Mouse (Mus musculus) embryonic facial prominence, embryonic 14.5 days (tissue): ENCODE data around the gene Hoxc11. TPM values are rescaled to one million over a fixed set of nuclear protein-coding genes. Genes with fewer than 3 reads are reported as not detected.

Source experiments
- ATAC-seq: fragments of 200-750 bp; cut with Nextera tagmentation; 2 replicates; pipeline ENCODE4 v1.8.0; 2017; ENCODE audit warnings: low read depth, moderate number of reproducible peaks, moderate TSS enrichment
- DNase-seq: peaks from one replicate; pipeline ENCODE4 v3.0.0-alpha.2; 2015; ENCODE audit warnings: low spot score
- H3K27ac ChIP-seq: fragments of 300-500 bp; sonication (generic); replicated peaks from 2 replicates; pipeline ENCODE4 v1.5.1; 2014; ENCODE audit warnings: low read depth, mild to moderate bottlenecking, low read length, moderate library complexity
- H3K27me3 ChIP-seq: fragments of 300-500 bp; sonication (generic); replicated peaks from 2 replicates; pipeline ENCODE4 v1.6.1; 2014; ENCODE audit warnings: low read length; ENCODE audit not compliant: control insufficient read depth, insufficient read depth
- H3K36me3 ChIP-seq: fragments of 300-500 bp; sonication (generic); 2 replicates; pipeline ENCODE4 v1.6.1; 2014; ENCODE audit warnings: low read length, mixed read lengths; ENCODE audit not compliant: control insufficient read depth, insufficient read depth
- H3K4me1 ChIP-seq: fragments of 300-500 bp; sonication (generic); 2 replicates; pipeline ENCODE4 v1.6.1; 2014; ENCODE audit warnings: antibody characterized with exemption, low read length; ENCODE audit not compliant: control insufficient read depth, insufficient read depth
- H3K4me2 ChIP-seq: fragments of 300-500 bp; sonication (generic); 2 replicates; pipeline ENCODE4 v1.6.1; 2014; ENCODE audit warnings: low read depth, mild to moderate bottlenecking, low read length, moderate library complexity, mixed read lengths
- H3K4me3 ChIP-seq: fragments of 300-500 bp; sonication (generic); 2 replicates; pipeline ENCODE4 v1.5.1; 2014; ENCODE audit warnings: low read depth, mild to moderate bottlenecking, low read length
- H3K9ac ChIP-seq: fragments of 300-500 bp; sonication (generic); 2 replicates; pipeline ENCODE4 v1.6.1; 2014; ENCODE audit warnings: low read depth, mild to moderate bottlenecking, low read length, moderate library complexity, mixed read lengths
- H3K9me3 ChIP-seq: fragments of 300-500 bp; sonication (generic); 2 replicates; pipeline ENCODE4 v1.6.1; 2016; ENCODE audit warnings: low read length; ENCODE audit not compliant: control insufficient read depth
- WGBS: fragments of 180-500 bp; shearing (Covaris S2); extraction: QIAGEN DNeasy Blood & Tissue Kit; methylation state at CpG from one replicate; pipeline ENCODE4 v1.1.7; 2014; 5-methylcytosine and 5-hydroxymethylcytosine counted together
- polyA plus RNA-seq: library from polyadenylated mRNA; unstranded; fragments of >200 nt; fragmentation: Nextera tagmentation; extraction: Ambion mirVana; gene quantifications from 2 replicates; pipeline ENCODE4 v1.2.1, GENCODE M21; 2014

Gene Hoxc11
- polyA plus RNA-seq, 1 experiment from 2014 or later = not detected

- 0% methylated on average over 10 of the region's 11 CpGs for whole genome bisulfite sequencing
- Histone ChIP-seq H3K4me1 (peaks cover 15% of the 10 kb centered on the region; the same call in 1 of the 2 replicates), H3K4me2 (peak overlapping the region; percentile 72), H3K9me3 (no peaks in the 10 kb centered on the region), H3K36me3 (no peaks in the 10 kb centered on the region), H3K4me3 (peak overlapping the region; percentile 44), H3K27me3 (peaks cover 100% of the 10 kb centered on the region), H3K9ac (no peak overlapping the region), H3K27ac (no peak overlapping the region)
- peak; percentile 26; the same call in 1 of the 2 replicates for ATAC-seq
- DNase-seq = no peak
Observed at GRCm38 (mm10) chr15:102999955-103000354, 45.7 kb downstream of the Hoxc11 start.

GRCm38 (mm10) chr15:103000501-103000901 lies 46.3 kb downstream of the Hoxc11 start:
- Histone ChIP-seq H3K4me3 (peak overlapping the region; percentile 4; the same call in 1 of the 2 replicates), H3K9me3 (no peaks in the 10 kb centered on the region), H3K27ac (no peak overlapping the region), H3K36me3 (no peaks in the 10 kb centered on the region), H3K9ac (no peak overlapping the region), H3K27me3 (peaks cover 100% of the 10 kb centered on the region), H3K4me1 (peaks cover 15% of the 10 kb centered on the region; the same call in 1 of the 2 replicates), H3K4me2 (peak overlapping the region; percentile 15; the same call in 1 of the 2 replicates)
- DNase-seq (no peak), ATAC-seq (no peak)
- 3% methylated on average over 23 of the region's 24 CpGs for WGBS

GRCm38 (mm10) chr15:103001370-103001769 lies 47.1 kb downstream of the Hoxc11 start:
- H3K4me1 ChIP-seq = peaks cover 15% of the 10 kb centered on the region; the same call in 1 of the 2 replicates
- H3K9me3 ChIP-seq = no peaks in the 10 kb centered on the region
- 13% methylated on average over 2 of the region's 2 CpGs for WGBS
- no peak for DNase-seq
- ATAC-seq = no peak
- H3K4me2 ChIP-seq = no peak overlapping the region
- H3K9ac ChIP-seq = no peak overlapping the region
- H3K27me3 ChIP-seq = peaks cover 100% of the 10 kb centered on the region
- H3K36me3 ChIP-seq = no peaks in the 10 kb centered on the region
- no peak overlapping the region for H3K4me3 ChIP-seq
- no peak overlapping the region for H3K27ac ChIP-seq

GRCm38 (mm10) chr15:103002156-103002555 lies 47.9 kb downstream of the Hoxc11 start:
- peaks cover 15% of the 10 kb centered on the region; the same call in 1 of the 2 replicates for H3K4me1 ChIP-seq
- no peak overlapping the region for H3K4me2 ChIP-seq

GRCm38 (mm10) chr15:103002821-103003448 lies 48.7 kb downstream of the Hoxc11 start:
- Histone ChIP-seq H3K4me3 (no peak overlapping the region), H3K4me2 (no peak overlapping the region), H3K9ac (no peak overlapping the region), H3K9me3 (no peaks in the 10 kb centered on the region), H3K27ac (no peak overlapping the region), H3K27me3 (peaks cover 100% of the 10 kb centered on the region), H3K4me1 (peaks cover 15% of the 10 kb centered on the region; the same call in 1 of the 2 replicates), H3K36me3 (no peaks in the 10 kb centered on the region)
- 4% methylated on average over 13 of the region's 13 CpGs for WGBS
- DNase-seq = no peak
- no peak for ATAC-seq

More at GRCm38 (mm10) chr15:103002156-103002555, 47.9 kb downstream of the Hoxc11 start:
- H3K36me3 ChIP-seq = no peaks in the 10 kb centered on the region
- H3K27ac ChIP-seq = no peak overlapping the region
- 11% methylated on average over 4 of the region's 4 CpGs for WGBS
- no peak overlapping the region for H3K9ac ChIP-seq
- peaks cover 100% of the 10 kb centered on the region for H3K27me3 ChIP-seq
- no peaks in the 10 kb centered on the region for H3K9me3 ChIP-seq
- H3K4me3 ChIP-seq = no peak overlapping the region
- DNase-seq (no peak), ATAC-seq (no peak)

GRCm38 (mm10) chr15:103005308-103005707 lies 51.1 kb downstream of the Hoxc11 start:
- DNase-seq = no peak

GRCm38 (mm10) chr15:103005797-103006196 lies 51.6 kb downstream of the Hoxc11 start:
- DNase-seq = no peak
- H3K4me2 ChIP-seq = no peak overlapping the region
- peaks cover 100% of the 10 kb centered on the region for H3K27me3 ChIP-seq
- no peaks in the 10 kb centered on the region for H3K4me1 ChIP-seq
- H3K9me3 ChIP-seq = no peaks in the 10 kb centered on the region
- H3K9ac ChIP-seq = no peak overlapping the region
- no peak overlapping the region for H3K4me3 ChIP-seq
- H3K27ac ChIP-seq = no peak overlapping the region
- H3K36me3 ChIP-seq = no peaks in the 10 kb centered on the region
- 3% methylated on average over 5 of the region's 5 CpGs for WGBS
- no peak for ATAC-seq

More at GRCm38 (mm10) chr15:103005308-103005707, 51.1 kb downstream of the Hoxc11 start:
- Histone ChIP-seq H3K36me3 (no peaks in the 10 kb centered on the region), H3K27ac (no peak overlapping the region), H3K27me3 (peaks cover 100% of the 10 kb centered on the region), H3K9me3 (no peaks in the 10 kb centered on the region), H3K9ac (no peak overlapping the region), H3K4me1 (0 out of 2 replicates have a peak, but pooled peaks cover 2% of the 10 kb centered on the region), H3K4me3 (no peak overlapping the region), H3K4me2 (no peak overlapping the region)
- WGBS = under 1% methylated on average over 16 of the region's 17 CpGs
- ATAC-seq = no peak

- no peak overlapping the region for H3K27ac ChIP-seq
- no peak overlapping the region for H3K4me2 ChIP-seq
- WGBS = 21% methylated on average over 1 of the region's 1 CpGs
- H3K27me3 ChIP-seq = peaks cover 100% of the 10 kb centered on the region
- DNase-seq = no peak
- H3K4me3 ChIP-seq = no peak overlapping the region
- no peak overlapping the region for H3K9ac ChIP-seq
- no peaks in the 10 kb centered on the region for H3K36me3 ChIP-seq
- ATAC-seq = no peak
- no peaks in the 10 kb centered on the region for H3K9me3 ChIP-seq
- H3K4me1 ChIP-seq = no peaks in the 10 kb centered on the region
Observed at GRCm38 (mm10) chr15:103006326-103006725, 52.1 kb downstream of the Hoxc11 start.
